29 mouse cellular contexts compared by ENCODE assay signal in the genomic region with DNA sequence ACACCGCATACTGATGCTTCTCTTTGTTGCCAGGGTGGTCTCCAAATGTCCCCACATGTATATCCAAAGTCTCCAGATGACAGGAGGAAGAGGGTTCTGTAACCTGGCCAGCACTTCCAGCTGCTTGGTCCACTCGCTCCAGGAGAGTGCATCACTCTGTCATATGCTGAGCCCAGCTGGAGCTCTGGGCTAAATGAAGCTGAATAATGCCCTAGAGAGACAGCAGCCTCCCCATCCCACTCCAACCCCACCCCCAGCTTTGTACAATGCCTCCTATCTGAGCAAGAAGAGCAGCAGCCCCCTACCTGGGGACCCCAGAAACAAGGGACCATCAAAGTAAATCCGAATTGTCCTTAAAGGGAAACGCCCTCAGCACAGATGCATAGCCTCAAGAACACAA.
A peak's percentile ranks its signal among the peaks of the same experiment; 100 is the strongest.
DNase-seq lines count a peak whose midpoint lies in the region; ATAC-seq and TF ChIP-seq lines count a peak whose summit lies in the region.
"Had no signal": no experiment of that assay in that cellular context is flagged by ENCODE, and none has a peak within 500 bp of the region (broad histone marks: within the 10 kb centered on the region; RNA-seq: fewer than 3 reads in every experiment).

No protein-coding gene starts in this region.

- 68% methylated on average over 4 of the region's 4 CpGs for WGBS in forebrain, embryonic 10.5 days
- WGBS in forebrain, embryonic 12.5 days, result 67% methylated on average over 4 of the region's 4 CpGs
- 53% methylated on average over 4 of the region's 4 CpGs for WGBS in hindbrain, embryonic 12.5 days
- WGBS in hindbrain, postnatal 0 days, result 40% methylated on average over 4 of the region's 4 CpGs
- WGBS in midbrain, embryonic 13.5 days, result 54% methylated on average over 4 of the region's 4 CpGs
- 57% methylated on average over 4 of the region's 4 CpGs for WGBS in neural tube, embryonic 15.5 days
- 87% methylated on average over 4 of the region's 4 CpGs for WGBS in kidney, embryonic 16.5 days

- ATAC-seq in forebrain, embryonic 12.5 days (ENCODE audit: low FRiP score), result no peak
- peak; percentile 49 for ATAC-seq in hindbrain, embryonic 12.5 days (ENCODE audit: low FRiP score)
- ATAC-seq in hindbrain, postnatal 0 days, result no peak
- peak; percentile 71 for ATAC-seq in midbrain, embryonic 13.5 days
- 0 out of 2 replicates have a peak, but pooled peaks have one; percentile 27 for ATAC-seq in neural tube, embryonic 15.5 days (ENCODE audit: low FRiP score)
- no peak for ATAC-seq in kidney, embryonic 16.5 days (ENCODE audit: low FRiP score, low TSS enrichment)
- ATAC-seq: forebrain, embryonic 16.5 days; intestine, embryonic 16.5 days had no signal

- H3K27ac ChIP-seq in forebrain, embryonic 10.5 days, result peak overlapping the region; percentile 65
- no peak overlapping the region for H3K27ac ChIP-seq in forebrain, embryonic 12.5 days
- no peak overlapping the region; the same call in 1 of the 2 replicates for H3K27ac ChIP-seq in hindbrain, embryonic 12.5 days
- no peak overlapping the region; the same call in 1 of the 2 replicates for H3K27ac ChIP-seq in hindbrain, postnatal 0 days
- no peak overlapping the region for H3K27ac ChIP-seq in midbrain, embryonic 13.5 days
- no peak overlapping the region for H3K27ac ChIP-seq in neural tube, embryonic 15.5 days (replicated peaks)
- H3K27ac ChIP-seq in kidney, embryonic 16.5 days (ENCODE audit: low read length), result no peak overlapping the region
- H3K27ac ChIP-seq: embryonic facial prominence, embryonic 12.5 days; gastrocnemius, adult 2 months; heart, embryonic 15.5 days; left cerebral cortex, adult 2 months; limb, embryonic 13.5 days; lung, embryonic 15.5 days; midbrain, embryonic 12.5 days had no signal

- no peak overlapping the region for H3K4me3 ChIP-seq in forebrain, embryonic 10.5 days
- no peak overlapping the region for H3K4me3 ChIP-seq in forebrain, embryonic 12.5 days (replicated peaks)
- H3K4me3 ChIP-seq in hindbrain, embryonic 12.5 days, result no peak overlapping the region
- H3K4me3 ChIP-seq in hindbrain, postnatal 0 days (ENCODE audit: low read length), result no peak overlapping the region
- no peak overlapping the region for H3K4me3 ChIP-seq in midbrain, embryonic 13.5 days (replicated peaks)
- no peak overlapping the region for H3K4me3 ChIP-seq in neural tube, embryonic 15.5 days (replicated peaks)
- no peak overlapping the region for H3K4me3 ChIP-seq in kidney, embryonic 16.5 days (ENCODE audit: low read length)
- H3K4me3 ChIP-seq: embryonic facial prominence, embryonic 12.5 days; gastrocnemius, adult 2 months; heart, embryonic 15.5 days; left cerebral cortex, adult 2 months; limb, embryonic 13.5 days; lung, embryonic 15.5 days; midbrain, embryonic 12.5 days; myocyte had no signal

- no peaks in the 10 kb centered on the region for H3K9me3 ChIP-seq in forebrain, embryonic 10.5 days
- H3K9me3 ChIP-seq in forebrain, embryonic 12.5 days, result no peaks in the 10 kb centered on the region
- H3K9me3 ChIP-seq in hindbrain, embryonic 12.5 days (replicated peaks), result no peaks in the 10 kb centered on the region
- no peaks in the 10 kb centered on the region for H3K9me3 ChIP-seq in hindbrain, postnatal 0 days (ENCODE audit: low read length)
- no peaks in the 10 kb centered on the region for H3K9me3 ChIP-seq in midbrain, embryonic 13.5 days
- H3K9me3 ChIP-seq in neural tube, embryonic 15.5 days (replicated peaks), result no peaks in the 10 kb centered on the region
- no peaks in the 10 kb centered on the region for H3K9me3 ChIP-seq in kidney, embryonic 16.5 days (ENCODE audit: low read length)
- H3K9me3 ChIP-seq: embryonic facial prominence, embryonic 12.5 days; heart, embryonic 15.5 days; limb, embryonic 13.5 days; lung, embryonic 15.5 days; midbrain, embryonic 12.5 days had no signal

- peaks cover 41% of the 10 kb centered on the region for H3K4me1 ChIP-seq in forebrain, embryonic 10.5 days
- peaks cover 45% of the 10 kb centered on the region for H3K4me1 ChIP-seq in forebrain, embryonic 12.5 days
- peaks cover 38% of the 10 kb centered on the region for H3K4me1 ChIP-seq in hindbrain, embryonic 12.5 days
- H3K4me1 ChIP-seq in hindbrain, postnatal 0 days (ENCODE audit: insufficient read depth, low read length), result peaks cover 14% of the 10 kb centered on the region
- H3K4me1 ChIP-seq in midbrain, embryonic 13.5 days (replicated peaks), result peaks cover 44% of the 10 kb centered on the region
- H3K4me1 ChIP-seq in neural tube, embryonic 15.5 days, result peaks cover 18% of the 10 kb centered on the region
- peaks cover 6% of the 10 kb centered on the region; the same call in 1 of the 2 replicates for H3K4me1 ChIP-seq in kidney, embryonic 16.5 days (ENCODE audit: insufficient read depth, low read length)
- H3K4me1 ChIP-seq: embryonic facial prominence, embryonic 12.5 days had no signal

- no peaks in the 10 kb centered on the region for H3K36me3 ChIP-seq in forebrain, embryonic 10.5 days (replicated peaks)
- no peaks in the 10 kb centered on the region for H3K36me3 ChIP-seq in forebrain, embryonic 12.5 days (replicated peaks)
- no peaks in the 10 kb centered on the region for H3K36me3 ChIP-seq in hindbrain, embryonic 12.5 days
- H3K36me3 ChIP-seq in hindbrain, postnatal 0 days (ENCODE audit: insufficient read depth, low read length), result no peaks in the 10 kb centered on the region
- no peaks in the 10 kb centered on the region for H3K36me3 ChIP-seq in midbrain, embryonic 13.5 days
- no peaks in the 10 kb centered on the region for H3K36me3 ChIP-seq in neural tube, embryonic 15.5 days
- no peaks in the 10 kb centered on the region for H3K36me3 ChIP-seq in kidney, embryonic 16.5 days (ENCODE audit: insufficient read depth, low read length)
- H3K36me3 ChIP-seq: embryonic facial prominence, embryonic 12.5 days; G1E; heart, embryonic 15.5 days; limb, embryonic 13.5 days; lung, embryonic 15.5 days; midbrain, embryonic 12.5 days had no signal

- peaks cover 32% of the 10 kb centered on the region for H3K27me3 ChIP-seq in forebrain, embryonic 10.5 days (ENCODE audit: poor library complexity, severe bottlenecking)
- 0 out of 2 replicates have a peak, but pooled peaks cover 3% of the 10 kb centered on the region for H3K27me3 ChIP-seq in forebrain, embryonic 12.5 days
- no peaks in the 10 kb centered on the region for H3K27me3 ChIP-seq in hindbrain, embryonic 12.5 days
- no peaks in the 10 kb centered on the region for H3K27me3 ChIP-seq in hindbrain, postnatal 0 days (ENCODE audit: insufficient read depth, low read length)
- no peaks in the 10 kb centered on the region for H3K27me3 ChIP-seq in midbrain, embryonic 13.5 days
- H3K27me3 ChIP-seq in neural tube, embryonic 15.5 days (replicated peaks), result no peaks in the 10 kb centered on the region
- H3K27me3 ChIP-seq in kidney, embryonic 16.5 days (ENCODE audit: insufficient read depth, low read length), result no peaks in the 10 kb centered on the region
- H3K27me3 ChIP-seq: embryonic facial prominence, embryonic 12.5 days; heart, embryonic 15.5 days; limb, embryonic 13.5 days; lung, embryonic 15.5 days had no signal

- H3K9ac ChIP-seq in forebrain, embryonic 12.5 days, result no peak overlapping the region
- no peak overlapping the region for H3K9ac ChIP-seq in hindbrain, embryonic 12.5 days
- H3K9ac ChIP-seq in hindbrain, postnatal 0 days (replicated peaks; ENCODE audit: low read length), result no peak overlapping the region
- no peak overlapping the region for H3K9ac ChIP-seq in midbrain, embryonic 13.5 days (replicated peaks)
- no peak overlapping the region for H3K9ac ChIP-seq in neural tube, embryonic 15.5 days (replicated peaks)
- no peak overlapping the region for H3K9ac ChIP-seq in kidney, embryonic 16.5 days (replicated peaks; ENCODE audit: low read length)
- H3K9ac ChIP-seq: embryonic facial prominence, embryonic 12.5 days; heart, embryonic 15.5 days; limb, embryonic 13.5 days; lung, embryonic 15.5 days; midbrain, embryonic 12.5 days had no signal

- DNase-seq in forebrain, embryonic 10.5 days (ENCODE audit: extremely low spot score, low spot score), result no peak
- DNase-seq in hindbrain, postnatal 0 days (ENCODE audit: low spot score), result no peak
- DNase-seq in kidney, postnatal 36 days, result no peak
- DNase-seq: adrenal gland, adult 8-10 months; cerebellum, adult 8-10 months; cerebellum, postnatal 25 days; gastrocnemius, adult 2 months; gastrocnemius, postnatal 36 days; kidney, adult 8-10 months; kidney, postnatal 10 days; layer of hippocampus, adult 9-11 months; spleen, adult 18-20 months; thymus, postnatal 14 days had no signal

- no peak for TF ChIP-seq CTCF in hindbrain, postnatal 0 days (IDR thresholded peaks at IDR 0.05; ENCODE audit: low read depth)

- H3K4me2 ChIP-seq in forebrain, embryonic 12.5 days, result no peak overlapping the region
- H3K4me2 ChIP-seq in hindbrain, embryonic 12.5 days (replicated peaks), result no peak overlapping the region
- H3K4me2 ChIP-seq in hindbrain, postnatal 0 days (ENCODE audit: low read depth, low read length), result no peak overlapping the region
- H3K4me2 ChIP-seq in midbrain, embryonic 13.5 days (replicated peaks), result no peak overlapping the region
- H3K4me2 ChIP-seq in neural tube, embryonic 15.5 days, result no peak overlapping the region
- no peak overlapping the region for H3K4me2 ChIP-seq in kidney, embryonic 16.5 days (replicated peaks; ENCODE audit: low read depth, low read length)
- H3K4me2 ChIP-seq: embryonic facial prominence, embryonic 12.5 days; heart, embryonic 15.5 days; limb, embryonic 13.5 days; liver, embryonic 11.5 days; lung, embryonic 15.5 days; midbrain, embryonic 12.5 days had no signal

Comparison
In these comparisons a context has a peak if more than half of its experiments do, and no peak if none do; other contexts are left out.
1. ATAC-seq: peak in hindbrain, embryonic 12.5 days (single experiment), midbrain, embryonic 13.5 days (single experiment) and neural tube, embryonic 15.5 days (single experiment); none in forebrain, embryonic 12.5 days (single experiment), hindbrain, postnatal 0 days (single experiment) and kidney, embryonic 16.5 days (single experiment).